Mouse (Mus musculus) olfactory bulb, adult 2 months (tissue): ENCODE results near the gene Slc8a3.

Experiments used
- CTCF ChIP-seq: fragments of 200-500 bp; IDR thresholded peaks from 2 replicates; pipeline ENCODE4 v1.5.1; 2012; ENCODE audit warnings: low read depth, mild to moderate bottlenecking, low read length, moderate library complexity; ENCODE audit not compliant: insufficient read depth
- POLR2A ChIP-seq: fragments of 200-500 bp; IDR thresholded peaks from 2 replicates; pipeline ENCODE4 v1.6.1; 2012; ENCODE audit warnings: mild to moderate bottlenecking, low read depth, low read length, moderate library complexity; ENCODE audit not compliant: insufficient read depth

GRCm38 (mm10) chr12:81197468-81198075 is 135.4 kb downstream of the Slc8a3 start:
- TF ChIP-seq CTCF, result no peak
- TF ChIP-seq POLR2A, result no peak
